Mouse (Mus musculus) G1E (cell line): Measurements from ENCODE around the gene Nod1.

ENCODE experiments used
- CTCF ChIP-seq: IDR thresholded peaks from 2 replicates; pipeline ENCODE4 v1.5.1; 2012; ENCODE audit warnings: low read depth, low read length, inconsistent platforms, mixed read lengths
- GATA1 ChIP-seq: IDR thresholded peaks from 2 replicates; pipeline ENCODE4 v1.6.1; 2012; ENCODE audit warnings: borderline replicate concordance, low read length, inconsistent platforms, mixed read lengths
- POLR2AphosphoS5 ChIP-seq: IDR thresholded peaks from 2 replicates; pipeline ENCODE4 v1.6.1; 2012; ENCODE audit warnings: low read depth, low read length, inconsistent platforms; ENCODE audit not compliant: insufficient replicate concordance
- TAL1 ChIP-seq: conservative IDR thresholded peaks from 2 replicates; pipeline ENCODE4 v1.6.1; 2012; ENCODE audit warnings: low read depth, low read length, inconsistent platforms, mixed read lengths

- TF ChIP-seq TAL1 (no peak), CTCF (no peak), GATA1 (no peak), POLR2AphosphoS5 (no peak)
These were observed 38.1 kb upstream of the Nod1 start for GRCm38 (mm10) chr6:55010330-55011091.
